Mouse (Mus musculus) CD4-positive, CD25-positive, alpha-beta regulatory T cell (primary cell): Measurements from ENCODE around the gene Gdf7. TPM values are rescaled to one million over a fixed set of nuclear protein-coding genes. Genes with fewer than 3 reads are reported as not detected.

Experiments
- polyA plus RNA-seq: library from polyadenylated mRNA; unstranded; fragments of 100-300 nt; shearing (Covaris generic); gene quantifications from one replicate; pipeline ENCODE4 v1.2.1, GENCODE M21; 2017

Gdf7 gene
- not detected for polyA plus RNA-seq

DNA sequence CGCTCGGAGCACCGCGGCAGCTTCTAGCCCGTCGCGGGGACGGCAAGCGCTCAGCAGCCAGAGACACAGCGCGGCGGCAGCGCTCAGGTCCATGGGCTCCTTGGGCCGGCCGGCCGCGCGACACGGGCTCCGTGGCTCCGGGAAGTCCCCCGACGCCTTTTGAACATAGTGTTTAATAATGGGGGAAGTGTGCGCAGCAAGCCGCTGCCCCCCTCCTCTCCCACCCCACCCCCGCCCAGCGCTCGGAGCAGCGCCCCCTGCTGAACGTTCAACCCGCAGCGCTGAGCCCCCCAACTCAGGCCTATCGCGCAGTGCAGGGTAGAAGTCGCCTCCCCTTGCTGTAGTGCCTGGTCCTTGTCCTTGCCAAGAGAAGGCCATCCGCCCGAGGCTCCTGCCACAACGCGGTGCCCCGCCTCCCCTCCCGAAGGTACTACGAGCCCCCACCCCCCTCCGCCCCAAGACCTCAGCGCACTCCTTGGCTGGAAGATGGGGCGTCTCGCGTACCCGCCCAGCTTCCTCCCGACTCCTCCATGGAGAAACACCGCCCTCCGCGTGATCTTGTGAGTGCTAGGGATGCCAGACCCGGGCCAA is at the start of gene Gdf7:
Gene Gdf7, minus strand, starts transcription at position 114 of the 591 bp plus-strand sequence.

DNA sequence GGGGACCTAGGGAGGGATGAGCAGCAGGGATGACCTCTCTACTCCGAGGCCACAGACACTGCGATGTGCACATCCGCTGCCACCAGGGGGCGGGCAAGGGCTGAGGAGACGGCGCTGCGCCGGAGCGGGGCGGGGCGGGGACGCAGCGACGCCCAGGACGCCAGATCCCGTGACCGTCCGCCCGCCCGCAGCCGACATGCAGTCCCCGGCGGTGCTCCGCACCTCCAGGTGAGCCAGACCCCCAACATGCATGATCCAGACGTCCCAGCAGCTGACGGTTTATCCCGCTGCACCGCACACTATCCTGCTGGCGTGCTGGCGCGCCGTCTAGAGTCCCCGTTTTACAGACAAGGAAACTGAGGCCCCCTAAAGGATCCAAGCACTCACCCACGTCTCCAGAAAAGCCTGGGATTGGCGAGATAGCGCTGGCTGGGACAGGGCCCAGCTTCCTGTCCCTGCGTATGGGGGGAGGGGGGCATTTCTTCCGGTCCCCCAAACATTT is 11.6 kb upstream of the Gdf7 start, which contains the start of gene Hs1bp3:
Gene Hs1bp3, plus strand, starts transcription at position 163 of the 502 bp plus-strand sequence.

Other genes with a start within 250 kb of the Gdf7 start
- gene Ldah, start 93.8 kb downstream of the Gdf7 start, polyA plus RNA-seq: 81.9 TPM
- 8.3 TPM for gene Hs1bp3, start 11.5 kb upstream of the Gdf7 start, polyA plus RNA-seq
- 6.3 TPM for gene Rhob, start 198.1 kb upstream of the Gdf7 start, polyA plus RNA-seq